Mouse (Mus musculus) gastrocnemius, adult 2 months (tissue): ENCODE measurements around the gene Med16. TPM values are rescaled to one million over a fixed set of nuclear protein-coding genes. Genes with fewer than 3 reads are reported as not detected.
"Not testable (repeated sequence)": the region's sequence is repeated elsewhere in the genome, so short reads cannot be mapped to it uniquely, and the experiment has no call there.

ENCODE experiments used
- DNase-seq: peaks from one replicate; pipeline ENCODE4 v3.0.0; 2022
- H3K27ac ChIP-seq: fragments of 200-600 bp; 2 replicates; pipeline ENCODE4 v1.8.1; 2022; ENCODE audit warnings: mild to moderate bottlenecking
- H3K4me3 ChIP-seq: fragments of 200-600 bp; 2 replicates; pipeline ENCODE4 v1.8.1; 2022; ENCODE audit warnings: mild to moderate bottlenecking, moderate library complexity
- CTCF ChIP-seq: fragments of 200-600 bp; IDR thresholded peaks from 2 replicates; pipeline ENCODE4 v1.8.1; 2022; ENCODE audit warnings: antibody characterized with exemption, mild to moderate bottlenecking, moderate library complexity
- intact Hi-C: fragments of 180-260 bp; cut with DNase I; formaldehyde crosslinking; loops from one replicate; pipeline ENCODE4 v1.15.1; 2025
- total RNA-seq, 2 experiments: library from RNA; stranded (reverse); gene quantifications; 2 replicates each; pipeline ENCODE4 v1.2.3; 2021

The Med16 gene
- total RNA-seq, 2 experiments from 2014 or later = 32.6 to 37.2 TPM

- peak overlapping the region; percentile 70 for H3K4me3 ChIP-seq
Observed at GRCm38 (mm10) chr10:79909092-79909922, 584 bp upstream of the Med16 start.

GRCm38 (mm10) chr10:79907415-79907814, 1.3 kb downstream of the Med16 start:
- TF ChIP-seq CTCF = no peak
- DNase-seq = no peak
- Histone ChIP-seq H3K27ac (no peak overlapping the region), H3K4me3 (no peak overlapping the region)
- intact Hi-C loops = no loop called here

More at GRCm38 (mm10) chr10:79909092-79909922, 584 bp upstream of the Med16 start:
- DNase-seq = no peak
- H3K27ac ChIP-seq = peak overlapping the region; percentile 100
- intact Hi-C loops = no loop called here
- no peak for TF ChIP-seq CTCF

GRCm38 (mm10) chr10:79906712-79907111, 2.0 kb downstream of the Med16 start:
- H3K4me3 ChIP-seq = no peak overlapping the region
- H3K27ac ChIP-seq = no peak overlapping the region
- TF ChIP-seq CTCF = no peak
- DNase-seq = no peak
- intact Hi-C loops = no loop called here

- intact Hi-C loops = loop anchor here (2.0 kb wide), 1 partner anchor 28 kb away; no protein-coding TSS in a partner anchor
- no peak for DNase-seq
- TF ChIP-seq CTCF = peak; percentile 2; the same call in 1 of the 2 replicates
- H3K27ac ChIP-seq = no peak overlapping the region
- no peak overlapping the region for H3K4me3 ChIP-seq
Observed at GRCm38 (mm10) chr10:79900951-79901410, 7.7 kb downstream of the Med16 start.

- intact Hi-C loops = no loop called here
- no peak for TF ChIP-seq CTCF
- DNase-seq = no peak
- no peak overlapping the region for H3K27ac ChIP-seq
- H3K4me3 ChIP-seq = no peak overlapping the region
Observed at GRCm38 (mm10) chr10:79897316-79898245, 11.1 kb downstream of the Med16 start.

GRCm38 (mm10) chr10:79896814-79897213, 11.9 kb downstream of the Med16 start:
- no peak for DNase-seq
- Histone ChIP-seq H3K4me3 (no peak overlapping the region), H3K27ac (no peak overlapping the region)
- intact Hi-C loops = no loop called here
- TF ChIP-seq CTCF = no peak

- DNase-seq = peak; percentile 40
- Histone ChIP-seq H3K4me3 (no peak overlapping the region), H3K27ac (no peak overlapping the region)
- TF ChIP-seq CTCF = no peak
- intact Hi-C loops = no loop called here
Observed at GRCm38 (mm10) chr10:79896306-79896705, 12.4 kb downstream of the Med16 start.

GRCm38 (mm10) chr10:79892451-79893118, 16.1 kb downstream of the Med16 start:
- not testable (repeated sequence) for H3K27ac ChIP-seq, H3K4me3 ChIP-seq
- peak; percentile 78 for DNase-seq
- TF ChIP-seq CTCF = peak; percentile 83
- intact Hi-C loops = loop anchor here (2.0 kb wide), 2 partner anchors 32 to 66 kb away; no protein-coding TSS in a partner anchor

GRCm38 (mm10) chr10:79890670-79891069, 18.1 kb downstream of the Med16 start, which contains the start of gene Cfd:
Gene Cfd (plus strand): TSS chr10:79890853.
- intact Hi-C loops = no loop called here
- TF ChIP-seq CTCF = no peak
- no peak within 1 kb of the TSS for H3K27ac ChIP-seq
- no peak within 1 kb of the TSS for H3K4me3 ChIP-seq
- DNase-seq = no peak

GRCm38 (mm10) chr10:79889386-79889785, 19.3 kb downstream of the Med16 start:
- Histone ChIP-seq H3K4me3 (no peak overlapping the region), H3K27ac (no peak overlapping the region)
- DNase-seq = no peak
- intact Hi-C loops = loop anchor here (10.0 kb wide), 1 partner anchor 55 kb away; no protein-coding TSS in a partner anchor
- TF ChIP-seq CTCF = no peak

GRCm38 (mm10) chr10:79886611-79887010, 22.1 kb downstream of the Med16 start:
- Histone ChIP-seq H3K4me3 (no peak overlapping the region), H3K27ac (no peak overlapping the region)
- intact Hi-C loops = loop anchor here (10.0 kb wide), 1 partner anchor 52 kb away; no protein-coding TSS in a partner anchor
- no peak for DNase-seq
- TF ChIP-seq CTCF = no peak

GRCm38 (mm10) chr10:79886054-79886453, 22.7 kb downstream of the Med16 start, which contains the start of gene Elane:
Gene Elane (plus strand): TSS chr10:79886247.
- no peak for TF ChIP-seq CTCF
- no peak for DNase-seq

GRCm38 (mm10) chr10:79884938-79885337, 23.8 kb downstream of the Med16 start:
- intact Hi-C loops = loop anchor here (10.0 kb wide), 1 partner anchor 50 kb away; no protein-coding TSS in a partner anchor
- H3K4me3 ChIP-seq, DNase-seq: not testable (repeated sequence)
- H3K27ac ChIP-seq = peak overlapping the region; percentile 77

More at GRCm38 (mm10) chr10:79886054-79886453, 22.7 kb downstream of the Med16 start, which contains the start of gene Elane:
- H3K27ac ChIP-seq = peak within 1 kb of the TSS; percentile 77
- intact Hi-C loops = loop anchor here (10.0 kb wide), 1 partner anchor 51 kb away; no protein-coding TSS in a partner anchor
- no peak within 1 kb of the TSS for H3K4me3 ChIP-seq
